Mouse (Mus musculus) limb, embryonic 12.5 days (tissue): ENCODE data around the gene Rnf186. TPM values are rescaled to one million over a fixed set of nuclear protein-coding genes. Genes with fewer than 3 reads are reported as not detected.

Experiments used
- ATAC-seq: fragments of 200-750 bp; cut with Nextera tagmentation; 2 replicates; pipeline ENCODE4 v1.8.0; 2017; ENCODE audit warnings: low read depth, moderate TSS enrichment; ENCODE audit not compliant: insufficient number of reproducible peaks, insufficient read depth, low FRiP score, low TSS enrichment
- H3K27ac ChIP-seq: fragments of 300-500 bp; sonication (generic); 2 replicates; pipeline ENCODE4 v1.5.1; 2016; ENCODE audit warnings: mild to moderate bottlenecking, moderate library complexity
- H3K27me3 ChIP-seq: fragments of 300-500 bp; sonication (generic); 2 replicates; pipeline ENCODE4 v1.6.1; 2016; ENCODE audit warnings: mild to moderate bottlenecking, moderate library complexity
- H3K36me3 ChIP-seq: fragments of 300-500 bp; sonication (generic); 2 replicates; pipeline ENCODE4 v1.6.1; 2016; ENCODE audit warnings: mild to moderate bottlenecking, moderate library complexity
- H3K4me1 ChIP-seq: fragments of 300-500 bp; sonication (generic); replicated peaks from 2 replicates; pipeline ENCODE4 v1.6.1; 2016
- H3K4me2 ChIP-seq: fragments of 300-500 bp; sonication (generic); 2 replicates; pipeline ENCODE4 v1.6.1; 2016; ENCODE audit warnings: mild to moderate bottlenecking, moderate library complexity
- H3K4me3 ChIP-seq: fragments of 300-500 bp; sonication (generic); replicated peaks from 2 replicates; pipeline ENCODE4 v1.5.1; 2016; ENCODE audit warnings: mild to moderate bottlenecking
- H3K9ac ChIP-seq: fragments of 300-500 bp; sonication (generic); replicated peaks from 2 replicates; pipeline ENCODE4 v1.6.1; 2016; ENCODE audit warnings: mild to moderate bottlenecking, moderate library complexity
- H3K9me3 ChIP-seq: fragments of 300-500 bp; sonication (generic); 2 replicates; pipeline ENCODE4 v1.6.1; 2016; ENCODE audit warnings: mild to moderate bottlenecking, moderate library complexity
- WGBS: fragments of 180-500 bp; shearing (Covaris S2); methylation state at CpG from one replicate; pipeline ENCODE4 v1.1.7; 2016; 5-methylcytosine and 5-hydroxymethylcytosine counted together
- polyA plus RNA-seq: library from polyadenylated mRNA; unstranded; fragments of >200 nt; fragmentation: Nextera tagmentation; extraction: Ambion mirVana; gene quantifications from 2 replicates; pipeline ENCODE4 v1.2.1, GENCODE M21; 2016

The Rnf186 gene
- polyA plus RNA-seq, 1 experiment from 2014 or later, result not detected

DNA sequence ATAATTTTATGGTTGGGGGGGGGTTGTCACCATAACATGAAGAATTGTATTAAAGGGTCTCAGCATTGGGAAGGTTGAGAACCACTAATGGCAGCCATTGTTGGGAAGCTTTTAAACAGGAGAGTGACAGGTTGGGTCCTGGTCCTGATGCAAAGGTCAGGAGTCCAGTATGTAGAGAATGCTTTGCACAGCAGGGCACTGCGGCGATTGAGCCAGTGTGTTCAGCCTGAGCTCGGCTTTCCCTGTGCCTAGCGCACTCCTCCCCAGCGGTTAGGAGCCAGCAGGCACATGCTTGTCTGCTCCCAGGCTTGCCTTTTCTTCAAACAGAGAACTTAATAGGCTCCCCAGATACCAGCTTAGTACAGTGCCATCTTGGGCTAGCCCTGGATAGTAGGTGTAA is 19.4 kb downstream of the Rnf186 start:
- no peak for ATAC-seq
- Histone ChIP-seq H3K9ac (no peak overlapping the region), H3K9me3 (no peaks in the 10 kb centered on the region), H3K27ac (no peak overlapping the region), H3K4me3 (no peak overlapping the region), H3K36me3 (no peaks in the 10 kb centered on the region), H3K4me2 (no peak overlapping the region), H3K4me1 (no peaks in the 10 kb centered on the region), H3K27me3 (no peaks in the 10 kb centered on the region)
- WGBS, result 66% methylated on average over 5 of the region's 5 CpGs

DNA sequence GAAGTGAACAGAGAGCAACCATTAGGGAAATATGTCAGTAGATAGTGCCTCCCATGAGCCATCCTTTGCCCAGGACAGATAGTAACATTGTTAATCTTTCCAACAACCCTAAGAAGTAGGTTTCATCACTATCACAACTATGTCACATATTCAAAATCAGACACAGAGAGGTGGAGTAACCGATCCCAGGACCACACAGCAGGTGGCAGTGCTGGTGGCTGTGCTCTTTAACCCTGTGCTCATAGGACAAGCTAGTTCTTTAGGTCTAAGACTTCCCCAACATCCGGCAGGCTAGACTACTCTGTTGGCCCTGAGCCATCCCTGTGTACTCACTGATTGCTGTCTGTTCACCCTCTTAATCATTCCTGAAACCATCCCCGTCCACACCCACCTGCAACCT is 27.5 kb downstream of the Rnf186 start:
- Histone ChIP-seq H3K27ac (no peak overlapping the region), H3K36me3 (no peaks in the 10 kb centered on the region), H3K9me3 (peaks cover 5% of the 10 kb centered on the region; the same call in 1 of the 2 replicates), H3K9ac (no peak overlapping the region), H3K4me1 (no peaks in the 10 kb centered on the region), H3K4me3 (no peak overlapping the region), H3K27me3 (no peaks in the 10 kb centered on the region), H3K4me2 (no peak overlapping the region)
- 74% methylated on average over 3 of the region's 3 CpGs for WGBS
- ATAC-seq, result no peak

DNA sequence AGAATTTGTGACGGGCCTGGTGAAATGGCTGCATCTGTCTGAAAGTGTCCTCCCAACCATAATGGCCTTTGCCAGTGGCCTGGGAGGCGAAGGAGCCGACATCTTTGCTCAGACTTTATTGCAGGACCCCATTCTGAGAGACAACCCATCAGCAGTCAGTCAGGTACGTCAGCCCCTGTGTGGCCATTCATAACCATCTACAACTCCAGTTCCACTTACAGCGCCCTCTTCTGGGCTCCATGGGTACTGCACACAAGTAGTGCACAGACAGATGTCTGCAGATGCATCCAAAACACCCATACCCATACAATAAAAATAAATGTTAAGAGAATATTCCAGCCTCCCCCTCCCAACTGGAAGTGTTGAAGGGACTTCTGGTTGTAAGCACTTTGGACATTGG is 29.5 kb downstream of the Rnf186 start:
- Histone ChIP-seq H3K9me3 (peaks cover 5% of the 10 kb centered on the region; the same call in 1 of the 2 replicates), H3K4me1 (no peaks in the 10 kb centered on the region), H3K27me3 (no peaks in the 10 kb centered on the region), H3K4me3 (no peak overlapping the region), H3K27ac (no peak overlapping the region), H3K9ac (no peak overlapping the region), H3K36me3 (no peaks in the 10 kb centered on the region), H3K4me2 (no peak overlapping the region)
- no peak for ATAC-seq
- WGBS, result 74% methylated on average over 5 of the region's 5 CpGs

DNA sequence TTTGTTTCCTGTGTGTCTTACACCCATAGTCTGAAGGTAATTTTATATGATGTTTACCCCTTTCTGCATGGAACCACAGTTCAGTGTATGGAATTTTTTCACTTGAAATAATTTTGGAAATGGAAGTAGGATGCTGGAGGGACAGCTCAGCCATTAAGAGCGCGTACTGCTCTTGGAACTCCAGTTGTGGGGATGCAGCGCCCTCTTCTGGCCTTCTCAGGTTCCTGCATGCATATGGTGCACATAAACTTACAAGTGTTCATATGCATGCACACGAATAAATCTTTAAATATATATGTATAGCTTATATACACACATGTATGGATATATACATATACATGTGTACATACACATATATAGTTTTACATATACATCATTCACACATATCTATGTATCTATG is 30.2 kb downstream of the Rnf186 start:
- WGBS, result 83% methylated on average over 4 of the region's 4 CpGs
- H3K4me3 ChIP-seq, result no peak overlapping the region
- no peak overlapping the region for H3K27ac ChIP-seq
- ATAC-seq, result no peak
- H3K4me2 ChIP-seq, result no peak overlapping the region
- no peaks in the 10 kb centered on the region for H3K36me3 ChIP-seq
- no peak overlapping the region for H3K9ac ChIP-seq
- H3K4me1 ChIP-seq, result no peaks in the 10 kb centered on the region
- H3K9me3 ChIP-seq, result peaks cover 5% of the 10 kb centered on the region; the same call in 1 of the 2 replicates
- no peaks in the 10 kb centered on the region for H3K27me3 ChIP-seq

GRCm38 (mm10) chr4:138998611-138999010 is 31.7 kb downstream of the Rnf186 start:
- WGBS, result 81% methylated on average over 11 of the region's 11 CpGs

DNA sequence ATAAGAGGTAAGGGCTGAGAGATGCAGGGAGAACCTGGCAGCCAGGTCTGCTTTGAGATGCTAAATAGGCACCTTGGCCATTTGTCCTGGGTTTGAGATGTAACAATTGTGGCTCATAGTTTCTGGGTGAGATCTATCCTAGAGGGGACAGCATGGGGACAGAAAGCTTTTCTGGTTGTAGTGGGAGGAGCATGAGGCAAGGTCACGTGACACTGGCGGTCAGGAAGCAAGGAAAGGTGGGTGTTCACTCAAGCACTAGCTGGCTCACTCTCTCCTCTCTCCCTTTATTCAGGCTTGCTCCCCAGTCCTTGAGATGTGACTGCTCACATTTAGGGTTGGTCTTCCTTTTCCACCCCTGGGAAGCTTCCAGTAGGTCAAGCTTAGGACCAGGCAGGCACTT is 34.1 kb downstream of the Rnf186 start:
- 42% methylated on average over 2 of the region's 2 CpGs for WGBS

More at GRCm38 (mm10) chr4:138998611-138999010, 31.7 kb downstream of the Rnf186 start:
- ATAC-seq, result no peak
- peaks cover 5% of the 10 kb centered on the region; the same call in 1 of the 2 replicates for H3K9me3 ChIP-seq
- no peak overlapping the region for H3K9ac ChIP-seq
- no peaks in the 10 kb centered on the region for H3K27me3 ChIP-seq
- H3K4me2 ChIP-seq, result no peak overlapping the region
- no peaks in the 10 kb centered on the region for H3K4me1 ChIP-seq
- H3K4me3 ChIP-seq, result no peak overlapping the region
- no peak overlapping the region for H3K27ac ChIP-seq
- H3K36me3 ChIP-seq, result no peaks in the 10 kb centered on the region

DNA sequence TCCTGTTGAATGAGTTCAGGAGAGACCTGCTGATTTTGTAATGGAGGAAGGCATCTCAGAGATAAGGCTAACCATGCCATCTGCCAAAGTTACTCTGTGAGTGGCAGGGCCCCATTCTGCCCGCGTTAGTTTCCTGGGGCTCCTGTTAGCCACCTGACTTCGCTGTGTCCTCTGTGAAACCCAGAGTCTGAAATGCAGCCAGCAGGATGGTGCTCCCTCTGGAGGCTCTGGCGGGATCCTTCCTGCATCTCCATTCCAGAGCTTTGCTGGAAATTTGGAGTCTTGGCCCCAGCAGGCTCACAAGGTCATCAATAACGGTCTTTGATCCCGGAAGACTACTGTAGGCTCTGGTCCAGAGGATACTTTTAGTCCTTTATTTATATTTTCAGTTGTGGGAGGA is 34.5 kb downstream of the Rnf186 start:
- no peak overlapping the region for H3K4me2 ChIP-seq
- no peak for ATAC-seq
- WGBS, result 26% methylated on average over 6 of the region's 6 CpGs
- no peaks in the 10 kb centered on the region; the same call in 1 of the 2 replicates for H3K27me3 ChIP-seq
- peaks cover 5% of the 10 kb centered on the region; the same call in 1 of the 2 replicates for H3K9me3 ChIP-seq
- H3K4me1 ChIP-seq, result no peaks in the 10 kb centered on the region
- H3K27ac ChIP-seq, result no peak overlapping the region
- no peak overlapping the region for H3K4me3 ChIP-seq
- H3K36me3 ChIP-seq, result no peaks in the 10 kb centered on the region
- H3K9ac ChIP-seq, result no peak overlapping the region

More for the DNA sequence above, 34.1 kb downstream of the Rnf186 start:
- ATAC-seq, result no peak
- Histone ChIP-seq H3K4me1 (no peaks in the 10 kb centered on the region), H3K9me3 (peaks cover 5% of the 10 kb centered on the region; the same call in 1 of the 2 replicates), H3K36me3 (no peaks in the 10 kb centered on the region), H3K4me2 (no peak overlapping the region), H3K27ac (no peak overlapping the region), H3K27me3 (no peaks in the 10 kb centered on the region; the same call in 1 of the 2 replicates), H3K9ac (no peak overlapping the region), H3K4me3 (no peak overlapping the region)

DNA sequence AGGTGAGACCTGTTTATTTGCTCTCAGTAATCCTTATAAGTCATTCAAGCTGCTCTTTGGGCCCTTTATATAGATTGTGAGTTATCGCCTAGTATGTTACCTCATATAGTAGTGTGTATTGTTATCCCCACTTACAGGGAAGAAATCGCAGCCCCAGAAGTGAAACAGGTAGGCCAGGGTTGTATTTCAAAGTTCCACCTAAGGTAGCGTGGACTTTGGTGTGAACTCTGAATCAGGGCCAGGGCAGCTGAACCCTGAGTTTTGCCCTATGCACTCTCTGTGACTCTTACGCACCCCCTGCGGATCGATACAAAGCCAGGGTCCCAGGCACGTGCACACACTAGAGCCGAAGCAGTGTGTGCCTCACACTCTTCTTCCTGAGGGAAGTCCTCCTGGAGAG is 37.2 kb downstream of the Rnf186 start:
- Histone ChIP-seq H3K4me1 (no peaks in the 10 kb centered on the region), H3K9ac (no peak overlapping the region), H3K4me3 (no peak overlapping the region), H3K36me3 (no peaks in the 10 kb centered on the region), H3K27ac (no peak overlapping the region), H3K9me3 (no peaks in the 10 kb centered on the region), H3K27me3 (no peaks in the 10 kb centered on the region; the same call in 1 of the 2 replicates), H3K4me2 (no peak overlapping the region)
- WGBS, result 84% methylated on average over 8 of the region's 8 CpGs
- no peak for ATAC-seq

- no peak overlapping the region for H3K27ac ChIP-seq
- H3K36me3 ChIP-seq, result no peaks in the 10 kb centered on the region
- H3K9ac ChIP-seq, result no peak overlapping the region
Observed at GRCm38 (mm10) chr4:139005214-139005613, 38.3 kb downstream of the Rnf186 start.

GRCm38 (mm10) chr4:139007353-139007752 is 40.4 kb downstream of the Rnf186 start:
- no peak overlapping the region for H3K9ac ChIP-seq
- H3K4me3 ChIP-seq, result no peak overlapping the region
- WGBS, result 89% methylated on average over 3 of the region's 3 CpGs
- H3K4me1 ChIP-seq, result no peaks in the 10 kb centered on the region
- no peak overlapping the region for H3K4me2 ChIP-seq
- ATAC-seq, result no peak
- H3K9me3 ChIP-seq, result no peaks in the 10 kb centered on the region
- H3K36me3 ChIP-seq, result no peaks in the 10 kb centered on the region
- no peak overlapping the region for H3K27ac ChIP-seq
- H3K27me3 ChIP-seq, result no peaks in the 10 kb centered on the region; the same call in 1 of the 2 replicates

More at GRCm38 (mm10) chr4:139005214-139005613, 38.3 kb downstream of the Rnf186 start:
- WGBS, result 63% methylated on average over 6 of the region's 6 CpGs
- ATAC-seq, result no peak
- no peaks in the 10 kb centered on the region for H3K9me3 ChIP-seq
- no peaks in the 10 kb centered on the region; the same call in 1 of the 2 replicates for H3K27me3 ChIP-seq
- no peak overlapping the region for H3K4me3 ChIP-seq
- no peaks in the 10 kb centered on the region for H3K4me1 ChIP-seq
- no peak overlapping the region for H3K4me2 ChIP-seq

GRCm38 (mm10) chr4:139007981-139008536 is 41.1 kb downstream of the Rnf186 start:
- no peaks in the 10 kb centered on the region for H3K36me3 ChIP-seq
- no peak overlapping the region for H3K4me2 ChIP-seq
- WGBS, result 23% methylated on average over 6 of the region's 6 CpGs
- no peak overlapping the region for H3K9ac ChIP-seq
- H3K4me1 ChIP-seq, result no peaks in the 10 kb centered on the region
- no peak overlapping the region for H3K27ac ChIP-seq
- H3K9me3 ChIP-seq, result no peaks in the 10 kb centered on the region
- no peaks in the 10 kb centered on the region; the same call in 1 of the 2 replicates for H3K27me3 ChIP-seq
- no peak overlapping the region for H3K4me3 ChIP-seq
- no peak for ATAC-seq

DNA sequence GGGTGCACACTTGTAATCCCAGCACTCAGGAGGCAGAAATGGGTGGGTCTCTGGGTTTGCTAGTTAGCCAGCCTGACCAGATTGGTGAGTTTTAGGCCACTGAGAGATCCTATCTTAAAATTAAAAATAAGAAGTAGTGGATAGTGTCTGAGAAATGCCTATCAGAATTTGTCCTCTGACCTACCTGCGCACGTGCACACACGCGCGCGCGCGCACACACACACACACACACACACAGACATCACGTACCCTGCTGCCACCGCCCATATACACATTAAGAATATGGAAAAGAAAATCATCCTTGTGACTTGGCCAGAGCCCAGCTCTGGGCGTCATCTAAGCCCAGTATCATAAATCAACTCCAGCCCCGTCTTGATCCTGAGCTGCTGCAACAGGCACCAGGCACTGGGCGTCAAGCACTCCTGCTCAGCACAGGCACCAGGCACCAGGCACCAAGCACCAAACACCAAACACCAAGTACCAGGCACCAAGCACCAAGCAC is 44.3 kb downstream of the Rnf186 start:
- Histone ChIP-seq H3K4me2 (no peak overlapping the region), H3K27ac (no peak overlapping the region), H3K4me3 (no peak overlapping the region), H3K36me3 (no peaks in the 10 kb centered on the region), H3K27me3 (no peaks in the 10 kb centered on the region), H3K9me3 (peaks cover 3% of the 10 kb centered on the region; the same call in 1 of the 2 replicates), H3K9ac (no peak overlapping the region), H3K4me1 (no peaks in the 10 kb centered on the region)
- WGBS, result 86% methylated on average over 13 of the region's 13 CpGs
- no peak for ATAC-seq
